Mouse (Mus musculus): ENCODE data around the gene Foxp1. TPM values are rescaled to one million over a fixed set of nuclear protein-coding genes. Genes with fewer than 3 reads are reported as not detected.
A peak's percentile ranks its signal among the peaks of the same experiment; 100 is the strongest.

Gene Foxp1
- total RNA-seq, 2 experiments from 2014 or later = 142 TPM

- intact Hi-C loops (cut with DNase I) = no loop called here
- no peak for DNase-seq (ENCODE audit: low spot score in 2 of 2)
These were observed 508.5 kb downstream of the Foxp1 start for GRCm38 (mm10) chr6:99013866-99014502.

- no peak for DNase-seq (ENCODE audit: low spot score in 2 of 2)
- intact Hi-C loops (cut with DNase I) = no loop called here
These were observed 509.2 kb downstream of the Foxp1 start for GRCm38 (mm10) chr6:99013119-99013865.

DNA sequence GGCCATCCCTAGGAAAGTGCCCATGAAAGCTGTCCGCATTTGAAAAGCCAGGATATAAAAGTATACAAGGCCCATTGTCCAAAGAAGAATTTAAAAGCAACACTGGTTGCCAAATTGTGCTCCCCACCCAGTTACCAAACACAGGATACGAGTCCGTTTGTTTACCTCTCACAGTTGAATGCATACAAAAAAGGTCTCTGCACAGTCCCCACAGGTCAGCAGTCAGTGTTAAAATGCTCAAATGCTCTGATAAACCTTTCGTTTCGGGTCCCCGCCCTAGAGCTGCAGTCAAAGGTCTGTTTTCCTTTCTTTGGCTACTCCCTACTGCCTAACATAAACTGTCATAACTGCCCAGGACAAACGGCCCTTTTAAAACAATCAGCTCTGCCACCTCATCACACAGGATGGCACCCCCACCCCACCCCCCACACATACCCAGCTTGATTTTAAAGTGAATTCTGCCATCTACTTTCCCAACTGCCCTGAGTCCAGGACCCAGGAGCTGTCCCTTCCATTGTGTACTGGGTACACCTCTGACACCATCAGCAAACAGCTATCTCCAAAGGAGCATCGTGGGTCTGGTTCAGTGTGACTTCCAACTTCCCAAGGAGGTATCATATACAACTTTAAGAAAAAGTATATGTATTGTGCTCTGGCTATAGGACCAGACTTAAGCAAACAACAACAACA, 510.5 kb downstream of the Foxp1 start:
- no peak for DNase-seq (ENCODE audit: low spot score in 2 of 2)
- intact Hi-C loops (cut with DNase I) = no loop called here

GRCm38 (mm10) chr6:99009771-99010170, 512.8 kb downstream of the Foxp1 start:
- DNase-seq (ENCODE audit: low spot score in 2 of 2) = no peak
- intact Hi-C loops (cut with DNase I) = no loop called here

DNA sequence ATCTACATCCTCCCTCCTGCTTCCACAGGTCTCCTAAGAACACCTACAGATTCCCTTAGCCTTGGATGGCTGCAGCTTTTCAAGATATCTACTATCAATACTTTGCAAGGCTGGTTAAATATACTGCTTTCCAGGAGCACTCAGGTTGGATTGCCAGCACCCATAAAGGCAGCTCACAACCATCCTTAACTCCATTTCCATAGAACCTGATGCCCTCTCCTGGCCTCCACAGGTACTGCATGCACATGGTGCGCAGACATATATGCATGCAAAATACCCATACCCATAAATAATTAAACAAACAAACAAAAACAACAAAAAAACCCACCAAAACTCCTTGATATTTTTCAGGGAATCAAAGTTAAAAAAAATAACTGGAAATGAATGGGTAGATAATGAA, 514.0 kb downstream of the Foxp1 start:
- no peak for DNase-seq (ENCODE audit: low spot score in 2 of 2)
- intact Hi-C loops (cut with DNase I) = no loop called here

DNA sequence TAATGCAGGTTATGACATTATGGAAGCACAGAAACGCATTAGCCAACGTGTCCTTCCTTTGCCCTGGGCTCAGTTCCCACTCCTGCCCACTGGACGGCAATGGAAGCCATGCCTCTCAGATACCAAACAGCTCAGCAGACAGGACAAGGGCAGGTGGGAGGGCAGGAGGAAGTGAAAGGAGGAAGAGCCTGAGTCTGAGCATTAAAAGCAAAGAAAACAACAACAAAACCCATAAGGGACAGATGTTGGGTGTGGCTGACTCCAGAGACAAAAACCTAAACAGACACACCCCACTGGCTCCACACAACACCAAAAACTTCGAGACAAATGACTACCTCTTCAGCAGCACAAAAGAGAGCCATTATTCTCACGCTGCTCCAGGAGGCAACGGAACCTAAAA, 515.0 kb downstream of the Foxp1 start:
- intact Hi-C loops (cut with DNase I) = no loop called here

GRCm38 (mm10) chr6:99004255-99004997, 518.1 kb downstream of the Foxp1 start:
- intact Hi-C loops (cut with DNase I) = no loop called here
- no peak for DNase-seq (ENCODE audit: low spot score in 2 of 2)

More for the DNA sequence above, 515.0 kb downstream of the Foxp1 start:
- DNase-seq (ENCODE audit: low spot score in 2 of 2) = no peak

GRCm38 (mm10) chr6:99003108-99003709, 519.3 kb downstream of the Foxp1 start:
- DNase-seq (ENCODE audit: low spot score in 2 of 2) = no peak
- intact Hi-C loops (cut with DNase I) = no loop called here

DNA sequence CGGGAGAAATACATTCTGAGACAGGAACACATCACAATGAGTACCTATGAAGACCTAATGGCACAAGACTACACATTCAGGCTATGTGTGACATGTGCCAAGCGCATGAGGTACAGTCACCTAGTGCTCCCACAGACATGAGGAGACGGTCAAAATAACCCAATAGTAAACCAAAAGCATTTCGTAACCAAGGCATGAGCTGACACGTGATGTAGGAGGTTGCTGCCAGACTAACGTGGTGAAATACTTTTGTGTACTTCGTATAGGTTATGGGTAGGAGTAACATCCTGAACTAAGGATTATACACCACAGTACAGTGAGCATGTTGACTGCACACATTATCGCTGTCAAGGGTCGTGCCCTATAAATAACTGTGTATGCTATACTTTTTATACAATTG, 520.9 kb downstream of the Foxp1 start:
- no peak for DNase-seq (ENCODE audit: low spot score in 2 of 2)
- intact Hi-C loops (cut with DNase I) = no loop called here

DNA sequence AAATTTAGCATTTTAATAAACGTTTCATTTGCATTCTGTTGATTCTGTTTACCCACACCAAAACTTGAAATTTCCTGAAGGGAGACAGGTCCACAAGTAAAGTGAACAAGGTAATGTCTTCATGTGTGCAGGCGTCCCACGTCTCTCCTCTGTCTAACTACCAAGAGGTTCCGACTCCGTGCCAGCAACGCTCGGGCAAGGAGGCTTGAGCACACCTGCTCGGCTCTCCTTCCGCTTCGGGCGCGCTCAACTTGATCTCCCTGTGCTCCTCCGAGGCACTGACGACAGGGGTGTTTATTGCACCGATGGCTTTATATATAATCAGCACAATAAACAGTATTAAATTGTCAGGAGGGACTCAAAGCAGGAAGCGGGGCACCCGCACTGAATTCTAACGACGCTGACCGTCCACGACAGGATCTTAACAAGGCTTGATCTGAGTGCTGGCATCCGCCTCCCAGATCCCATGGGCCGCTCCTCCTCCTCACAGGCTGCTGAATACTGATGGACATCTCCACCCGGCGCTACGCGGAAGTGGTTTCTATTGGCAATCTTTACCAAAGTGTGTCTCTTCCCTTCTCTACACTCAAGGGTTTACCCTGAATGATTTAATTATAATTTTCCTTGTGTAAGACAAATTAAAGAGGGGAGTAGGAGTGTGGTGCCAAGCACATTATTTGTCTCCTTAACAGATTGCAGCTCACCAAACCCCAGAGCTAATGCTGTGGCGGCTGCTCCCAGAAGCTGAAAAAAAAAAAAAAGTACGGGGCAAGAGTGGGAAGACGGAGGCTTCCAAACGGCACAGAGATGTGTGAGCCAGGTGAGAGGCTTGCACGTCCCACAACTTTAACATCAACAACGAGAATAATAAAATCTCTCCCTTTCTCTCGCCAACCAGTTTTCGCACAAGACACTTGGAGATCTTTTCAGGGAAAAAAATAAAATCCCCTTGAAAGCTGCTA, 523.3 kb downstream of the Foxp1 start:
- peak in 1 of 2 experiments; percentile 43 for DNase-seq (ENCODE audit: low spot score in 2 of 2)
- intact Hi-C loops (cut with DNase I) = no loop called here

- no peak for DNase-seq (ENCODE audit: low spot score in 2 of 2)
- intact Hi-C loops (cut with DNase I) = no loop called here
These were observed 524.8 kb downstream of the Foxp1 start for GRCm38 (mm10) chr6:98997742-98998141.

GRCm38 (mm10) chr6:98996822-98997221, 525.7 kb downstream of the Foxp1 start:
- no peak for DNase-seq (ENCODE audit: low spot score in 2 of 2)
- intact Hi-C loops (cut with DNase I) = no loop called here

DNA sequence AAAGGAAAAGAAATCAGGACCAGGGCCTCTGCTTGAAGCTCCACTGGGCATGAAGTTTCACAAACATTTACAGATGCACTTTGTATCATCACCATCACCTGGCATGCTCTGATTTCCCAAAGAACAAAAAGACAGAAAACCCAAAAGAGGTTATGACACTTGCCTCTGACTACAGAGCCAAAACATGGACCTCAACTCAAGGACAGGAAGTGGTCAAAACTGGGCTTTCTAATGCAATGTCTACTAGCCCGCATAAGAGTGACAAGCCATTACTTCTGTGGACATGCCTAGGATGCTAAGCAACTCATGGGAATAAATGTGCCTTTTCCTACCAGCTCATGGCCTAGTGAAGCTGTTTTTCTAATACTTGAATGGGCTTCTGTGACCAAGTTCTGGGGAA, 526.2 kb downstream of the Foxp1 start:
- no peak for DNase-seq (ENCODE audit: low spot score in 2 of 2)
- intact Hi-C loops (cut with DNase I) = no loop called here

DNA sequence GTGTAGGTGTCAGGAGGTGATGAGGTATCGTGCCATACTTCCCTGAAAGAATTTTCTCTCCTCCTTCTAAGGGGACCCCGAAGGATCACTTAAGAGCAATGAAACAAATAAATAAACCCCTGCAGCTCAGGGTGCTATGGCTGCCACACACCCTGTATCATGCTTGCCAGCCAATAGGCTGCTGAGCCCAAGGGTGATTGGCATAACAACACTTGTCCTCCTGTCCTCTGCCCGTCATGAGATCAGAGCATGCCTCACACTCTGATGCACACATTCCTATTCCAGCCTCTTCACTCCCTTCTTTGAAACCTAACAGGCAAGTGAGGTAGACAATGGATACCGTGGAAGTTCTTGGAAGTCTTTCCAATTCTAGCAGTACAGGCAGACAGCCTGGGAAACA, 526.8 kb downstream of the Foxp1 start:
- no peak for DNase-seq (ENCODE audit: low spot score in 2 of 2)
- intact Hi-C loops (cut with DNase I) = no loop called here

DNA sequence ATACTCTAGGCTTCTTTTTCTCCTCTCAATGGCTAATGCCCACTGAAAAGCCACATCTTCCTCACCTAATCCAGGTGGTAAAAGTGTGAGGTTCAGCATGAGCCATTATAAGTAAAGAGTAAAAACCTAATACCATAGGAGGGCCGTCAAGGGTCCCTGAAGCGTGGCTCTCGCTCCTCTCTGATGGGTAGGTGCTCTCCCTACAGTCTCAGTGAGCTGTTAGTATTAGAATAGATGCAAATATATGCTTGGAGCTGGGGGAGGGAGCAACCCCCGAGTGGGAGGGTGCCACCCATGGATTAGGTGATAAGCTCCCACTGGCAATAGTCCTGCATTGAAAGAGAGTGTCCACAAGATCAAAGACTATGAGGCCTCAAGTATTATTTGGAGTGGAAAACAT, 527.6 kb downstream of the Foxp1 start:
- intact Hi-C loops (cut with DNase I) = no loop called here
- no peak for DNase-seq (ENCODE audit: low spot score in 2 of 2)

- intact Hi-C loops (cut with DNase I) = no loop called here
These were observed 528.3 kb downstream of the Foxp1 start for GRCm38 (mm10) chr6:98994104-98994787.

DNA sequence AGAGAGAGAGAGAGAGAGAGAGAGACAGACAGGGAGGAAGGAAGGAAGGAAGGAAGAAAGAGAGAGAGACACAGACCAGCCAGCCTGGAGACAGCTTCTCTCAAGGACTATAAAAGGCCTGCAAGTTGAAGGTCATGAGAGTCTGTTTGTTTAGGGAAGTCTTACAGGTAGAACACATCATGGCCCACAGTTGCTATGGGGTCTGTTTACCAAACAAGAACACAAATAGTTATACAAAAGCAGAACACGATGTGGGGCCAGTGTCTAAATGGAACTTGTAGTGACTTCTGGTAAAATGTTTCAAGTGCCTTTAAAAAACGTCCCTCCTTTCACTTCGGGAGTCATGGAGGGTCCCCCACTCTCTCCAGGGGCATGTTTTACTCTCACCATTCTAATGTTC, 529.3 kb downstream of the Foxp1 start:
- intact Hi-C loops (cut with DNase I) = no loop called here
- no peak for DNase-seq (ENCODE audit: low spot score in 2 of 2)

More at GRCm38 (mm10) chr6:98994104-98994787, 528.3 kb downstream of the Foxp1 start:
- DNase-seq (ENCODE audit: low spot score in 2 of 2) = no peak

DNA sequence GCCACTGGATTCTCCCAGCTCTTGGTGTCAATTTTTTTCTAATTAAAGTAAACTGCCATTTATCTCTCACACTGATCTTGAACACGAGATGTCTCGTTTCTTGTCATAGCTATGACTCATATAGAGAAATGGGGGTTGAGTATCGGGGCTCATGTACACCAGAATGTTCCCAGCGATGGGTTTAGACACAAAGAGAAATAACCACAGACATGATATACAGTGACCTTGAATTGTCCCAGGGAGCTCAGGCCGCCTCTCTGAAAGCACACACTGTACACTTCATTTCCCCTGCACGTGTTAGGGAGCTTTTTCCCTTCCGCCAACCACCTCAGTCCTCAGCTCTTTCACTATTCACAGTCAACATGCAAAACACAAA, 529.8 kb downstream of the Foxp1 start:
- intact Hi-C loops (cut with DNase I) = no loop called here
- DNase-seq (ENCODE audit: low spot score in 2 of 2) = no peak
